Mouse (Mus musculus) left cerebral cortex, adult 11 months (tissue): ENCODE measurements around the gene 6330403K07Rik.

Experiments used
- DNase-seq: peaks from one replicate; pipeline ENCODE4 v3.0.0; 2022; ENCODE audit warnings: low spot score

6330403K07Rik gene

DNA sequence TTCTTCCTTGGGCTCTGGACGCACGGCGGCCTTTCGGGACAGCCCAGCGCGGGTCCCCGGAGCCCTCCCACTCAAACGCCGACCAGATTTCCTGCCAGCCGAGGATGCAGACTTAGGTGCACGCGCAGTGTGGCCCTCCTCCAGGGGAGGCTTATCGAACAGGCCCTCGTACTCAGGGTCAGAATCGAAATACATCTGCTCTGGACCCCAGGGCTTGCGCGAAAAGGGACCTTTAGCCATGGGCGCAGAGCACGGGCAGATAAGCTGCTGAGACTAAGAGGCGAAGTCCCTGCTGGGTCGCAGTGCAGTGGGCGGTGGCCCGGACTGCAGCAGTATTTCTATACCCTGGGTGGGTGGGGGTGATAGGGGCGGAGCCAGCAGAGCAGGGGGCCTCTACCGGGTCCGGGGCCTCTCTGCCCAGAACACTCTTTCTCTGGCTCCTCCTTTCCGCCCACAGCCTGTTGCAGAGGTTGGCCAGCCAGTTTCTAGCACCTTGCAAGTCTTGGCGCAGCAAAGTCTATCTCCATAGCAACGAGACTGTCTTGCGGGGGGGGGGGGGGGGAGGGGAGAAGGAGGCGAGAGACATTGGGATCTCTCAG lies at the start of gene 6330403K07Rik:
TSS of gene 6330403K07Rik (minus strand) at position 351 of the 599 bp plus-strand sequence.
- peak; percentile 57 for DNase-seq

DNA sequence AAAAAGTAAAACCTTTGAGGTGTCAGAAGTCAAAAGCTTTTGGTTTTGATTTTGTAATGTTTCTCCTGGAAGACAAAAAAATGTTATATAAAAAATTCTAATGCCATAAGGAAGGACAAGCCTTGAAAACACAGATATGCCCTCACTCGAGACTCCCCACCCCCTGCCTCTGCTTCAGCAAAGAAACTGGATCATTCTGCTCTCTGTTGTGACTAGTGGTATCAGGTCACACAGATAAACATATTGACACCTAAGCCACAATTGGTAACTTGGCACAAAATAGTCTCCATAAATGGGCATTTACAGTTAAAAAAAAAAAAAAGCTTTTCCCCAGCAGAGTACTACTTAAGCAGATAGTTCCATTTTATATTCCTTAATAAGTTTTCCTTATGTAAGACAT lies 43.0 kb upstream of the 6330403K07Rik start:
- DNase-seq, result no peak

DNA sequence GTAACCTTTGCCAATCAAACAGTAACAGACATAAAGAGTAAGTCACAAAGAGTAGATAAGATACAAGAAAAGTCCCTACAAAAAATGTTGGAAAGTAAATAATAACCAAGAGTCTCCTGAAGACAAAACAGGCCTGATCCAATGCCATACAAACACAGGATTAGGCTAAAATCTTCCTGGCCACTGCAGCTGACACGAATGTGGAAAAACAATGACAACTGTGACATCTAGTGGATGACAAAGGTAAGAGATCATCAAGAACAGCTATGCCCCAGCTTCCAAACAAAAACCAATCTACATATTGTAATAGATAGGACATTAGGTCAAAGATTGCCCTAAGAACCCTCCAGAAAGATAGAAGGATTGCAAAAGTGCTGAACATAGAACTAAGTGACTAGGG lies 19.2 kb upstream of the 6330403K07Rik start:
- no peak for DNase-seq

DNA sequence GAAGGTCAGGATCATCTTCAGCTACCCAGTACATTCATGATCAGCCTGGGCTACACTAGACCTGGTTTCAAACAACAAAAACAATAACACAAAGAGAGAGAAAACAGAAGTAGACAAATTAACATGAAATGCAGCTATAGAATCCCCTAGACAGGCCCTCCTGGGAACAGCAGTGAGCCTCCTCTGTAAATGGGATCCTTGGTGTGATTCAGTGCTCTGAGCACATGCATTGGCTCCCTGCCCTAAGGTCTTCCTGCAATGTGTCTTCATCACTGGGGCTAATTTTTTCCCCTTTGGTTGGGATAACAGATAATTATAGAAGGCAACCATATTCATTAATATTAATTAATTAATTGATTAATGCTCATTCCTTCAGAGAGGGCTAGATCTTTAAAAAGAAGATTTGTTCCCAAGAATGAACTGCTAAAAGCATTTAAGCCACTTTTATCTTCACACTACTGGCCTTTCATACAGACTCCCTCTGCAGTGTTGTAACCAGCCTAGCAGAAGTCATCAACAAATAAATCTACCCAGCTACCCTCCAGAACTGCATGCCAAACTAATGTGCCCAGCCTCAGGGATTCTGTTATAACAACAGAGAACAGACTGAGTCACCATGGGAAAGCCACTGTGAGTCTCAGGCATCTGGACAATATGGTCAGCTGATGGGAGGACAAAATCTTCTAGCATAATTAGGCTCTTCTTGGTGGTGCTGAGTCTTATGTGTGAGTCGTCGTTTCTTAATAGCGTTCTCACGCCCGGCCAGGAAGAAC lies 6.4 kb upstream of the 6330403K07Rik start:
- DNase-seq, result no peak

DNA sequence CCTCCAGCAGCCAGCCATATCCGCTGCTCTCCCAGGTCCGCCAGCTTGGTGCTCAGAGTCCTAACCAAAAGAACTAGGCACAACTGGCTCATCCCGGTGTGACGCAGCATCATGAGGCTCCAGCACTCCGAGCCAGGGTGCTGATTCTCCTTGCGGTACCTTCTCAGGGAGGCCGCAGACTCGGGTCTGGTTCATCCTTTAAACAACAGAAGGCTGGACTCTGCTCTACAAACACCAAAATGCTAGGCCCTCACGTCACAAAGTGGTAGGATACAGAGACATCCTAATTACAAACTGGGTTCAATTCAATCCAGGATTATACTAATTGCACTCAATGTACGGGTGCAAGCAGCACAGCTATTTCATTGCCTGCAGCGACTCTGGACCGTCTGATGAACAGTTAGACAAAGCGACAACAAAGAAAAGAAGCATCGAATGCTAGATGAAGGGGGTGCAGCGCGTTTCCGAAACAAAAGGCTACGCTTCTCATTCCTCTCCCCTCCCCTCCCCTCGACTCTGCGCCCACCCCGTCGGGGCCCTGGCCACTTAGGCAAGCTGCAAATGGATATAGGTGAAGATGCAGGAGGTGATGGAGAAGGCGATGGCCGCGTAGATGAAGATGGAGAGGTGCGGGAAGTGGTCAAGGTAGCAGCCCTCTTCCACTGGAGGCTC lies 686 bp downstream of the 6330403K07Rik start:
- peak; percentile 39 for DNase-seq

DNA sequence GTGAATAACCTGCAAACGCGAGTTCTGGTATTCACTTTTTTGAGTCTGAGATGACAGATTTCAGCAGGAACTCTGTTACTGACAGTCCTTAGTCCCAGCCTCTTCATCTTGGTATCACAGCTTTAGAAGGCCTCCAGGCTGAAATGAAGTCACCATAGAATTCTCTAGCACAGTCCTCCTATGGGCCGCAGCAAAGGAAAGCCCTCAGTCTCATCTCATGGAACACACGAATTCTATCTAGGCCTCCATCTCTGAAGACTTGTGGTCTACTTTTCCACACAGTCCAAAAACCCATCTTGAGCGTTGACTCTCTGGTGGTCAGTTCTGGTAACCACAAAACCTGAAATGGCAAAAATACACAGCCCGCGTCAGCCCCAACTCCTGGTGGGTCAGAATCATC lies 1.2 kb downstream of the 6330403K07Rik start:
- no peak for DNase-seq

DNA sequence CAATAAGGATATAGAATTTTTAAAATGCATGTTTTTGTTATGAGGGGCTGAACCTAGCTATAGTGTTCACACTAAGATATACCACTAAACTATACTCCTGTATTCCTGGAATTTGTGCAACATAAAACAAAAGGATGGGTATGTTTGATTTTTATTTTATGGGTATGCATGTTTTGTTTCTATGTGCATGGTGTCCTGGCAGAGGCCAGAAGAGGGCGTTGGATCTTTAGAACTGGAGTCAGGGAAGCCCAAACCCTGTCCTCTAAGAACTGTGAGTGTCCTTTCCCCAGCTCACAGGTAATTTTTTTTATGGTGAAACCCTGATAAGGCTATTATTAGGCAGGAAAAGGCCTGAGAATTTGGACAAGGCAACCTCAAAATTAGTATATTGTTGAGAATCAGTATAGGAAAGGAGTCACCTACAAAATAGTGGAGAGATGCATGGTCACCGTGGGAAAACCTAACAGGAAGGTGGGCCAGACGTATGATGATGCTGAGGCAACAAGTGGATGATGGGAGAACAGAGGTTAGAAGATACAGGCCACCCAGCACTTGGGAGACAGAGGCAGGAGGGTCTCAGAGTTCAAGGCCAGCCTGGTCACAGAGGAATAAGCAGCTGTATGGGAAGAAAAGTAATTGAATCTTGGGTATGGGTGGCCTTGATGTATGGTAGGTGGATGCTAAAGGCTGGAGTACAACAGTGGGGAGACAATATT lies 3.8 kb downstream of the 6330403K07Rik start:
- DNase-seq, result no peak

DNA sequence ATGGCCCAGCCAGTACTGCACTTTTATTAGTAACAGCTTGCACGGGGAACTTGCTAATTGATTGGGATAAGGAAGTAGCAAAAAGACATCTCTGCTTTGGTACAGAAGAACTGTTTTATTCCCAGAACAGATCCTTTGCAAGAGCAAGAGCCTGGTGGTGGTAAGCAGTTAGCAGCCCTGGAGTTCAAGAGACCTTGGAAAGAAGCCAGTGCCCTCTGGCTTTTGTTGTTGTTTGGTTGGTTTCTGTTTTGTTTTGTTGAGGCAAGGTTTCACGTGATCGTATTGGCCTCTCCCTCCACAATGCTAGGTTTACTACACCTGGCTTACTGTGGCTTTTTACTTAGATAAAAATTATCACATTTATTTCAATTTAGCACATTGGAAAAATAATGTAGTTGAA lies 5.0 kb downstream of the 6330403K07Rik start:
- no peak for DNase-seq

DNA sequence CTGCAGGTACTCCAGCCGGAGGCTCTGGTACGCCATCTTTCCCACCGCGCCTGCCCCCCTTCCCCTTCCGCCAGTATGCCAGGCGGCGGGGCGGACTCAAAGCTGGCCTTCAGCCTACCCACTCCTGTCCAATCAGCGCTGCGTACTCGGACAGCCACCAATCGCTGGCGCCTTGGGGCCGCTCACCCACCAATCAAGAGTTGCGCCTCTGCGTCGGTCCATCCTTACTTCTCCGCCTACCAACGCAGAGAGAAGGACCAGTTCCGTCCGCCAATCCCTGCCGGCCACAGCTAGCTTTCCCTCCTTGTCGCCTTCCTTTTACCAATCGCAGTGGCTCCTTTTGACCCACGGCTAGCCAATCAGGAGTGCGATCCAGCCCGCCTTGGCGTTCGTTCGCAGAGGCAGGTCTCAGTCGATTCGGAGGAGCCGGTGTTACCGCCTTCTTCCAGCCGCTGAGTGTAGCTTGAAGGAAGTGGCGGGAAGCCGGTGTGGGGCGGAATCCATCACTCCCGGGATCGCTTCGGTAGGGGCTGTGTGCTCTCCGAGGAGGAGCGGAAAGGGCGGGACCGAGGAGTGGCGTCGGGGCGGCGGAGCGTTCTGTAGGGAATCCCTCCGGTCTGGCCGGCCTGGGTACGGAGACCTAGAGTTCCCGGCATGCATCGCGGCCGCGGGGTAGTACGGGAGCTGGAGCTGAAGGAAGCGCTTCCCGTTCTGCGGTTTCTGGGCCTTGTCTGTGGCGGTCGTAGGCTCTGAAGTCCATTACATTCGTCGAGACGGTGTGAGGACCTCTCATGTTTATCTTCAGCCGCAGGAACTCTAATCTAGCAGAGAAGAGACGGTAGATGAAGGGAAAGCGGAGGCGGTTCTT lies 13.9 kb downstream of the 6330403K07Rik start, which contains the start of the genes Mis12 and Derl2:
TSS of gene Mis12 (plus strand) at position 411 of the 868 bp plus-strand sequence.
TSS of gene Derl2 (minus strand) at position 641 of the 868 bp plus-strand sequence.
- peak; percentile 99 for DNase-seq

DNA sequence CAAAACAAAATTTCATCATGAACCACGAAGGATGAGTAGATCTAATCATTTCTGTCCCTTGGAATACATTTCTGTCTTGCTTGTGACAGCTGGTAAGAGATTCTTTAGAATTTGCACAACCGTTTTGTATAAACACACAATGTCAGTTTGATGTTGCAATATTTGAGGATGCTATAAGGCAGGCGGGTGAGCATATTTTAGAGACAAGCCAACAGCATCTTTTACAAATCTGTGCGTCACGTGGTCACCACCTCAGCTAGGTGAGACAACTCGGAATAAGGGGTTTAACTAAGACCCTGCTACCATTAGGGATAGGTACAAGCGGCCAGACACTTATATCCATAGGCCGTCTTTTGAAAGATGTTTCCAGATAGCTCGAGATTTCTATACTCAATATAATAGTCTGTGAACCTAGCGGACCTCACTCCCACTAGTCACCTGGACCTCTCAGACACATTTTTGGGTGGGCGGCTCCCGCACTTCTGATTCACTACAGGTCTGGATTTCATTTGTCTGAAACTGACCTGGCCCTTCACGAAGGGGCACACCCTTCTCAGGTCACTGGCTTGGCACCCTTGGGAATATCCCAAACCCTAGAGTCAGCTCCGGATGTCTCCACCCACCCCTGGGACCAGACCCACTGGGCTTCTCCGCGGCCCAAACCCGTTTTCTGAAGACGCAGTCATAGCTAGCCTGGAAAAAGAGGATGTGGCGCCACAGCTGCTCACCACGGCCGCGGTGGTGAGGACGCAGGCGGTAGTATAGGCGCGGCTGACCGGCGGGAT lies 14.7 kb downstream of the 6330403K07Rik start:
- no peak for DNase-seq

DNA sequence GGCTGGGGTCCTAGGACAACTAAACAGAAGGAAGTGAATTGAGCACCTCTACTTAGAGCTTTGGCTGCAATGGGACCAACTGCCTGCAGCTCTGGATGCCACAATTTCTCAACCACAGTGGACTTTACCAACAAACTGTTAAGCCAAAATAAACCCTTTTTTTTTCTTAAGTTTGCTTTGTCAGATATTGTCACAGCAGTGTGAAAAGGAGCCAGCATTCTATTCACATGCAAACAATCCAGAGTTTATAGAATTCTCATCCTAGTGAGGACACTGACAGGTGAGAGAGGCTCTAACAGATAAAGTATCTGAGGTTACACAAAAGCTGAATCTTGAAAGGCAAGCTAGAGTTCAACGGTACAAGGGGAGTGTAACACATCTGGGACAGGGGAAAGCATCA lies 16.3 kb downstream of the 6330403K07Rik start:
- no peak for DNase-seq

DNA sequence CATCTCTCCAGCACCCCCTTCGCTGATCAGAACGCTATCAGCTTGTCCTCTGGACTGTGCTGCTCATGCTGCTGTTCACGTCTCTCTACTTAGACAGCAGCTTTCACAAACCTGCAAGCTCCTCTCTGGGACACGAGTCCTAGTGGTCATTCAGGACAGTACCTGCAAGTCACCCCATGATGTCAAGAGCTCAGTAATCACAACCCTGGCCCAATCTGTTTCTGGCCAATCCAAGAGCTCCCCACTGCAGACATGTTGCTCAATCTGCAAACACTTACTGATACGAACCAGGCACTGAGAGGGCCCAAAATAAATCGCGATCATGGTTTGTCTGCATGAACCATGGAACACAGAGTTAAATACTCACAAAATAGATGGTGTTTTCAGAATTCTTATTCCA lies 20.6 kb downstream of the 6330403K07Rik start:
- no peak for DNase-seq

DNA sequence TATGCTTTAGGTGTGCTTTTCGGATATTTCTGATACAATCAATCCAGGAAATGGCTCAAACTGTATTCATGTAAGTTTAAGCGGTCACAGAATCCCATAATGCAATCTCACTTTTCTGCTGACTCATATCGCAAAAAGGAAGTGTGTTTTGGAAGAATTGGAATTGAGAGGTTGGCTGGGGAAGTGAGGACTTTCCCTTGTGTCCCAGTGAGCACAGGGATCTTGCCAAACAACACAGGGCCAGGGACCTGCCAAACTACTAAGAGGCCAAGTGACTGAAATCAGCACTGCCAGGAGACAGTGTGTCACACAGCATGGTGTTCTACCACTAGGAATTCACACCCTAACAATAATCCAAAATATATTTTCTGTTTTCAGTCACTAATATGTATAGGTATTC lies 25.0 kb downstream of the 6330403K07Rik start:
- DNase-seq, result no peak

DNA sequence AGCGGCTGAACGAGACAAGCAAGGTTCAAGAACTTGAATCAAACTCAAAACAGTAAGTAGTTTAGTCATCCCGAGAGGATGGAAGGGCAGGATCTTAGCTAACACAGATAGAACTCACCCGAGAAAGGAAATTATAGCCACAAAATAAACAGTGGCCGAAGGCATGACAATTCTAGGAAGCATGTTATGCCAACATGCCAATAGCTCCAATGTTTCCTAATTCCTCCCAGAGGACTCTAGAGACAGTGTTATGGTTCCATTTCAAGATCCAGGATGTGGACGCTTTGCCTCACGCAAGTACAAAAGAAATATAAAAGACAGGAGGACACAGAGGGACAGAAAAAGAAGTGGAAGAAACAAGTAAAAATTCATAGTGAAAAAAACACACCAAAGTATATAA lies 25.5 kb downstream of the 6330403K07Rik start:
- DNase-seq, result no peak

DNA sequence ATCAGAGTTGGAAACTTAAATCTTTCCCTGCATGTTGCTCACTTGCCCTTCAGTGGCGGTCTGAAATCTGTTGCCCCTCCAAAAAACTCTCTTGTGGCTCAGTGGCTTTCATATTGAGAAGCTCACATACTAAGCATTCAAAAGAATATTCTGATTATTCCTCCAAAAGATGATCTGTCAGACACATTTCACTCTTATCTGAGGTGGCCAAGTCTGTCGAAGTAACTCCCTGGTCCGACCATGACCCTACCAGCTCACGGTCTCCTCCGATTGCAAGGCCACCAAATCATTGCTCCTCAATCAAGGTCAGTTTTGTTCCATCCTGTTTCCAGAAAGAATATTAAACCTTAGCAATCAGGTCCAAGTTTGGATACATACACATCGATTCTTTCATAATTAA lies 26.3 kb downstream of the 6330403K07Rik start:
- no peak for DNase-seq

DNA sequence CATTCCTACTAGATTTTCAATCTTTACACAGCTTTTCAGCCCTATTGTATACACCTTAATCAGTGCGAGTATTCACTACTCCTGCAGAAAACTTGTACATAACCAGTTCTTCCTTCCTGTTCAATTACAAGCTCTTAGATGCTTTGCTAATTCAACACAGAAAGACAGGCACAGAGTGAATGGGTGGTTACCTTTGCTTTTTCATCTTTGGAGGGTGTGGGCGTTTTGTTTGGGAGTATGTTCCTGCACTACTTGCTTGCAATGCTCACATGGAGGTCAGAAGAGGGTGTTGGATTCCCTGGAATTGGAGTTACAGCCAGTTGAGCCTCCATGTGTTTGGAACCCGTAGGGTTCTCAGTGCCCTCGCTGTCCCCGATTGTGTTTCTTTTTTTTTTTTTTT lies 28.3 kb downstream of the 6330403K07Rik start:
- DNase-seq, result no peak

DNA sequence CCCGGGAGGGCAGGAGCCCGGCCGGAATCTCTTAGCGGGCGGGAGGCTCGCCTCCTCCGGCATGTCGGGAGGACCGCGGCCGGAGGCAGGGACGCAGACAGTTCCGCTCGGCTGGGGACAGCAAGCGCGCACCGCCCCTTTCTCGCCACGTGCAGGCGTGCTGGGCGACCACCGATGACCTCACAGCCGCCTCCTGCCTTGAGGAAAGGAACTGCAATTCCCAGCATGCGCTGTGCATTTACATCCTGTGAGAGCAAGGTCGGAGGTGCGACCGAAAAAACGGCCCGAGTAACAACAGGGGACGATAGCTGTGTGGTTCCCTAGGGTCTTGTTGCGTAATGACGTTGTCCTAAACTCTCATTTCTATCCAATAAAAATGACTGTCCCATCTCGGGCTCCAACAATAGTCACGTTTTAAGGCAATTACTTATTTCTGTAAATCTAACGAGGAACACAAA lies 29.0 kb downstream of the 6330403K07Rik start, which contains the start of gene Dhx33:
TSS of gene Dhx33 (minus strand) at position 122 of the 458 bp plus-strand sequence.
- peak; percentile 93 for DNase-seq

DNA sequence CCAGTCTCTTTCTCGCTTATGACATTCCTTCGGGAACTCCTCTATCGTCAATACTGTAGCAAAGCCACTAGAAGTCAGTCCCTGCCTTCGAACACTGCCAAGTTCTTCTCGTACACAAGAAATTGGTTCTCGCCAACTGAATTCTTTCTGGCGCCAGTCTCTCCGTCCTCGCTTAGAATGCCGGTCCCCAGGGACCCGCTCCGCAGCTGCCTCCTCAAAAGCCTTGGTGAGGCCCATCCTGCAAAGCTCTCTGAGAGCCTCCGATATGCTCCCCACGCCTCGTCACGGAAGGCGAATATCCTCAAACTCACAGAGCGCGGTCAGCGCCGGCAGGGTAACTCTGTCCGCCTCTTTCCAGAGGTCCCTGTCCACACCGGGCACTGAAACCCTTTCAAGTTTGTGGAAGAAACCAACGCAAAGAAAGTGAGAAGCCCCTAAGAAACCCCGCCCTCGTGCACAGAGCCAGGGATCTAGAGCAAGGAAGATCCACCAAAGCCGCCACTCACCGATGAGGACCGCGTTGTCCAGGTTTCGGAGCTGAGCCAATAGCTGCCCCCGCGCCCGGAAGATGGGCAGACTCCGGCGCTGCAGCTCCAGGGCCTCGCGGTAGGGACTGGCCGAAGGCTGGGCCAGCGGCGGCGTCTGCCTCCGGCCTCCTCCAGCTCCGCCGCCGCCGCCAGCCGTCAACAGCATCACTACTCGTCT lies 29.6 kb downstream of the 6330403K07Rik start:
- DNase-seq, result no peak

DNA sequence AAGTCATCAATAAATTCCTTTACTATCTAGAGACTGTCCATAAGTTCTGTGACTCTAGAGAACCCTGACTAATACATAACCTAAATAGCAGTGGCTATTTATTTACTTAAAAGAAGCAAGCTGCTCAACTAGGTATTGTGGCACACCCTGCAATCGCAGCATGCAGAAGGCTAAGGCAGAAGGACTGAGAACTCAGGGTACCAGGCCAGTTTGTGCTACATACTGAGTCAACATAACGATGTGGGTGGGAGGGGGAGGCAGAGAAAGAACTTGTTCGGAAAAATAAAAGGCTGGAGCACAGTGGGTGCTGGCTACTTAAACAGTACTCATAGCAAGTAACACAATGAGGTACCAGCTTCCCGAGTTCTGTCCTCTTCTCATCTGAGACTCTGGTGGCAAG lies 32.1 kb downstream of the 6330403K07Rik start:
- DNase-seq, result no peak
